Mouse (Mus musculus): ENCODE measurements at regions not wholly inside any gene's neighbourhood (a gene's known extent, or its start where the extent isn't known, plus 50 kb on each side); places are given as distances from the start of the nearest gene placed in this dataset.

DNA sequence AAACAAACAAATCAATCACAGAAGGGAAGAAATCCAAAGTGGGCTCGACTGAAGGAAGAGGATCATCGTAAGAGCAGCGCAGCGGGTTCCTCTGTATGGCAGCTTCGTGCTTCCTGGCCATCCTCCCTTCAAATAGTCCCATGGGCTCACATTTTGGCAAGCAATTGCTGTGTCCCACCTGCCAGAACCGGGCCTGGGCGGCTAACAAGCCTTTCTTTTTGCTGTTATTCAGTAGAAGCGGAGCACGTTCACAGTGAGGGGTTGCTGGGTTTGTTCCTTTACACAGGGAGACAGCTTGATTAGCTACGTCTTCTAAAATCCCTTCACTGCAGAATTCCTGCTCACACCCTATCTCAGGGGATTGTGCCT lies 258.6 kb upstream of the Prok2 start:
- DNase-seq (ENCODE audit: low read depth, low spot score) = no peak

DNA sequence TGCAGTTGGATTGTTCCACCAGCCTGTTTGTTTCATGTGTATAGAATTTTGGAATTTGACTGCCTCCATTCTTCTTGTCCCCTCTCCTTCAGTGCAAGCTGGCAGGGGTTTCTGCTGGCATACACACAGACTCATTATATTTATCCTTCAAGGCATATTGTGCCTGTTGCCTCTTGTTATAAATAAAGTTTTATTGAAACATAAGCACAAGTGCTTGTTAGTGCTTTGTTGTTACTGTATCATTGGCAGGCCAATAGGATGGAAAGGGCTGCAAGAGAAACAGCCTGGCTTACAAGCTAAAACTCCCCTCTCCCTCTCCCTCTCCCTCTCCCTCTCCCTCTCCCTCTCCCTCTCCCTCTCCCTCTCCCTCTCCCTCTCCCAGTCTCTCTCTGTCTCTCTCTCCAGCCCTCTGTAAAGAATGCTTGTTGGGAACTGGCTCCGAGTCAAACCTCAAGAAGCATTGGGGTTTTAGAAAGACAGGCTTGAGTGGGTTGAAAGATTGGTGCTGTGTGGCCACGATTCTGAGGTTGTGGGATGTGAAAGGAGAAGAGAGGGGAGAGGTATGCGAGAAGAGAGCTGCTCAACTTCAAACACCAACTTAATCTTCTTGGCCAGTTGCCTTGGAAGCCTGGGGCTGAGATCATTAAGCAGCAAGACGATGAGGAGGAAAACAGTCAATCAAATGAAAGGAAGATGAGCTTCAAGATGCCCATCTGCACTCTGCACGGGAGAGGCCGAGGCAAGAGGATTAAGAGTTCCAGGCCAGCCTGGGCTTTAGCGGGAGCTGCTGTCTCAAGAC lies 258.1 kb upstream of the Prok2 start:
- DNase-seq (ENCODE audit: low read depth, low spot score) = no peak

GRCm38 (mm10) chr6:99979614-99980013 lies 253.4 kb upstream of the Prok2 start:
- no peak for DNase-seq (ENCODE audit: low read depth, low spot score)

GRCm38 (mm10) chr6:99978164-99978746 lies 252.1 kb upstream of the Prok2 start:
- no peak for DNase-seq (ENCODE audit: low read depth, low spot score)

- DNase-seq (ENCODE audit: low read depth, low spot score) = no peak
Measured at GRCm38 (mm10) chr6:99976144-99976543, 250.0 kb upstream of the Prok2 start.

DNA sequence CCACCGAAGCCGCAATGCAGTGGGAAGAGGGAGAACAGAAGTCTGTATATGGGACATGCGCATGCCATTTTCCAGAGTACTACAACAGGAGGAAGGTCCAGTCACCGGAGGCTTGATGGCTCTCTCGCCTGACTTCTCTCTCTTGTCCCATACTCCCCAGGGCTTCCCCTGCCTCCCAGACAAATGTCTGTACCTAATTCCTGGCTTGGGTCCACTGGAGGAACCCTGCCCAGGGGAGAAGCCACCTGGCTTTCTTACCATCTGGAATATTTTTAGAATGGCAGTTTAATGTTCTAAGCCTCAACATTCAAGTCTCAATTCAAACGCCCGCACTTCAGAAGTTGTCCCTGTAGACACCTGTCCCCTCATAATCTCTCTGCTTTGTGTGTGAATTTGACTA lies 249.3 kb upstream of the Prok2 start:
- DNase-seq (ENCODE audit: low read depth, low spot score) = no peak

DNA sequence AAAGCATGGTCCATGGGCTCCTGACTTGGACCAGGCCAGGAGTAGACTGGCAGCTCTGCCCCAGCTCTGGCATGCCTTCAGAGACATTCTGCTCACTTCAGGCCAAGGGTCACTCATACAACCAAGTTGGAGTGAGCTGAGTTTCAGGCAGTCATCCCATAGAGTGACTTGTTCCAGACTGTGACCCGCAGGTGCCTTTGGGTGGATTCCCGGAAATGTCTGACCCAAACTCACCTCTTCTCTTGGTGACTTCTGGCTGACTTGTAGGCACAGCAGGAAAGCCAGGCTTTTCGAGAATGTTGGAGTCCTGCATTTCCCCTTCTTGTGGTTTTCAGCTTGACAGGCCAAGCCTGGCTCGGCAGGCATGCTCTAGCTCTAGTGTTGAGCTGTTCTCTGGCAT lies 248.3 kb upstream of the Prok2 start:
- DNase-seq (ENCODE audit: low read depth, low spot score) = no peak

DNA sequence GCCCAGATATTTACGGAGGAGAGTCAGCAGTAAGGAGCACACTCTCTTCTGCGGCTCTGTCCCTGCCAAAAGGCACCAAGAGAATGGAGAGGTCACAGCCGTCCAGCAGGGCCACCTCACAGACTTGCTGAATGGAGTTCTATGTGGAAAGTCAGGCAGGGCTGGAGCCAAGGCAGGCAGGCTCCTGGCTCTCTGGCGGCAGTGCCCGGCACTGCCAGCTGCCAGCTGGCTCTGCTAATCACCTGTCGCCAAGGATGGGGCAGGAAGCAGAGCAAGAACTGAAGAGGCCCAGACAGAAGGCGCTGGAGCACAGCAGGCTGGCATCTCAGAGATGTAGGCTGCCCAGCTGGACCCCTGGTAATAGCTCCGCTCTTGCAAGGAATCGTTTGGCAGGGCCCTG lies 245.2 kb upstream of the Prok2 start:
- no peak for DNase-seq (ENCODE audit: low read depth, low spot score)

GRCm38 (mm10) chr6:99968889-99969288 lies 242.7 kb upstream of the Prok2 start:
- no peak for DNase-seq (ENCODE audit: low read depth, low spot score)

GRCm38 (mm10) chr6:99967465-99967864 lies 241.3 kb upstream of the Prok2 start:
- DNase-seq (ENCODE audit: low read depth, low spot score) = no peak

DNA sequence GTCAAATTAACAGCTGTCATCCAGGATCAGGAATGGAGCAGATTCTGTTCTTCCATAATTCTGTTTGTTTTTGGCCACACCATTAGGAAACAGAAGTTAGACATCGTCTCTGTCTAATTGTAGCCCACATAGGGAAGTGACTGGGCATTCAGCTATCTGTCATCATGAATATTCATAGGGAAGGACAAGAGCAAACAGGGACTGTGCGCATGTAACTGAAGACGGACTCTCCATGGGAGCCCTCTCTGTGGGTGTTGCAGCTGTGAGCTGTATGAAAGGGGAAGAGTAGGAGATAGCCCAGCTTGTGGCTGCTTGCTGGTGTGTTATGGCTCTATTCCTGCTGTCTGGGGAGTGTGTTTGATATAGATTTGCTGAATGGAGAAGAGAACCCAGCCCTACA lies 238.3 kb upstream of the Prok2 start:
- DNase-seq (ENCODE audit: low read depth, low spot score) = no peak

DNA sequence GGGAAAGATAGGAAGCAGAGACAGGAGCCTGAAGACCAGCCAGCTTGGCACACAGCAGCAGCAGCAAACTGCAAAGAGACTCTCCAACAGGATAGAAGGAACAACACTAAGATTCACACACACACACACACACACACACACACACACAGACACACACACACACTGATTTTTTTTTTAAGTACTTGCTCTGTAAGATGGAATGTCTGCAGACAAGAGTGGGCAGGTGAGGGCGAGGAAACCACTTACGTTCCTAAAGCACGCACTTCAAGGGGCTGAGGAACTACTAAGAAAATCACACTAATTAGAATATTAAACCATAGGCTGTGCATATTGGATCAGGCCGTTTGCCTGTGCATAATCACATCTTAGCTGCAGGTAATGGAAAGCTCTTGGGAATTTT lies 237.8 kb upstream of the Prok2 start:
- no peak for DNase-seq (ENCODE audit: low read depth, low spot score)

- DNase-seq (ENCODE audit: low read depth, low spot score) = no peak
Measured at GRCm38 (mm10) chr6:99959371-99959770, 233.2 kb upstream of the Prok2 start.

DNA sequence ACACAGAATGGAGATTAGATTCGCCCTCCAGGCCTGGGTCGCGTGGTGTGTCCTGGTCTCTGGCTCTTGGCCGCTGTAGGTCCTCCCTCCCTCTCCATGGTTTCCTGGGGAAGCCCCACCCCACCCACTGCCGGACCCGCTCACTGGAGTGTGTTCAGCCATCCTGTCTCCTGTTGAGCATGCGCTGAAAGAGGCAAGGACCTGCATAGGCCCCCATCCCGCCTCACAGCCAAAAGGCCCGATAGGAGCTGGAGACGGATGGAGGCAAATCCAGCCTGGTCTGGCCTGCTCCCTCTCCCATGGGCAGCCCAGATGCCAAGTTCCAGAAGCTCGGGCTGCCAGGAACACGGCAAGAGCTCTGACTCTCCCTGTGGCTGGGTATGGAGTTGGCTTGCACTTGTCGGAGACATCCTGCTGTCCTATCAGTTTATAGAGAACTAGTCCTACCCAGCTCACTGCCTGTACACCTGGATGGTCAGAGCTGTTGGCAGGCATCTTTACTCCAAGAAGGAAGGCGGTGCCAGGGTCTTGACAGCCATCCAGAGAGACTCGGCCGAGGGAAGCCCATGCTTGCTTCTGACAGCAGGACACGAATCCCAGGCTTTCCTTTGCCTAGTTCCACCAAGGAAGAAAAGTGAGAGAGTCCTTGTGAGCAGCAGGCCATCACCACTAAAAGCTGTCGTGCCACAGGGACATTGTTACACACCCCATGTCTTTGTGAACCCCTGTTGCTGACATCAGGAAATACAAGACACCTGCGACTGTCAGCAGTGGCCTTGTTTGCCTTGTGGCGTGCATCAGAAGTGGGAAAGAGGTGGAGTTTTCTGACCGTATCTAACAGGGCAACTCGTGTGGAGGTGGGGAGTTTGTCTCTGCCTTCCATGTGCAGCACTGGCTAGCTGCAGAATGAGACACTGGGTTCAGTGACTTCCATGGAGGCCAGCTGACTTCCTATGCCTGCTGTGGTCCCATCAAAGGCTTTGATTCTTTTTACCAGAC lies 228.9 kb upstream of the Prok2 start:
- DNase-seq (ENCODE audit: low read depth, low spot score) = no peak

- DNase-seq (ENCODE audit: low read depth, low spot score) = no peak
Measured at GRCm38 (mm10) chr6:99953980-99954776, 228.0 kb upstream of the Prok2 start.

DNA sequence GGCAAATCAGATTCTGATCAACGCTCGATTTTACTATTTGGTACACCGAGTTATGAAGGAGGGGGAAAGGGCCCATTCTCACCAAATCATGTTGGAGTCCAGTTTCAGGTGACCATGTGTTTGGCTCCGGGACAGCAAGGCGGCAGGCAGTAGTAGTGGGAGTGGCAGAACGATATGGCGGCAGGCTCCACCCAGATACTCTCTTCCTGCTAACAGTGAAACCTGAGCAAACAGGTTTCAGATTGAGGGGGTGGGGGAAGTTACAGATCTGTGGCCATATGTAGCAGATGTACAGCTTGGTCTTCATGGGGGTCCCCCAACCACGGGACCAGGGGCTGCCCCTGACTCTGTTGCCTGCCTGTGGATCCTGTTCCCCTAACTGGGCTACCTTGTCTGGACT lies 224.6 kb upstream of the Prok2 start:
- DNase-seq (ENCODE audit: low read depth, low spot score) = no peak

GRCm38 (mm10) chr6:99946917-99947316 lies 220.7 kb upstream of the Prok2 start:
- no peak for DNase-seq (ENCODE audit: low read depth, low spot score)

DNA sequence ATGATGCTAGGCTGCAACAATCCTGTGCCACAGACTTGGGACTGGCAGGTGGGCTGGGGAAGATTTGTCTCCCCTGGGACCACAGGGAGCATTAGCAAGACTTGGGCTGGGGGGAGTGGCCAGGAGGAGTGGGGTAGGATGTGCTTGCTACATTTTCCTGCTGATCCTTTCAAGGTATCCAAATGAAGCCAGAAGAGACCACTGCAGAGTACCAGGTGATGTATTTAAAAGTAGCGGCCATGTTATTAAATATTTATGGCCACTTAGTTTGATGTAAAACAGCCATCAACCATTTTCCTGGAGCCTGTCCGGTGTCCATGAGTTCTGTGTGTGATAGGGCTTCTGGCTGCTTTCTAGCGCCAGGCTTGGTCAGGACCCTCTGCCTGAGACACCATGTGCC lies 220.3 kb upstream of the Prok2 start:
- DNase-seq (ENCODE audit: low read depth, low spot score) = no peak

DNA sequence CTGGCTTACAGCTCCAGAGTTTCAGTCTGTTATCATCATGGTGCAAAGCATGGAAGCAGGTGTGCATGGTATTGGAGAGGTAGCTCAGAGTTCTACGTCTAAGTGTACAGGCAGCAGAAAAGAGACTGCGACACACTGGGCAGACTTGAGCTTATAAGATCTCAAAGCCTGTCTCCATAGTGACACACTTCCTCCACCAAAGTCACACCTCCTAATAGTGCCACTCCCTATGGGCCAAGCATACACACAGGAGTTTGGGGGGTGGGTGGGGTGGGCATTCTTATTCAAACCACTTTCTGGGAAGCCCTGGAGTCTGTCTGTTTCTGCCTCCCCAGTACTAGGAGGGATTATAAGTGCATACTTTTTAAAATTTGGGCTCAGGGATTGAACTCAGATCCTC lies 219.5 kb upstream of the Prok2 start:
- DNase-seq (ENCODE audit: low read depth, low spot score) = no peak

DNA sequence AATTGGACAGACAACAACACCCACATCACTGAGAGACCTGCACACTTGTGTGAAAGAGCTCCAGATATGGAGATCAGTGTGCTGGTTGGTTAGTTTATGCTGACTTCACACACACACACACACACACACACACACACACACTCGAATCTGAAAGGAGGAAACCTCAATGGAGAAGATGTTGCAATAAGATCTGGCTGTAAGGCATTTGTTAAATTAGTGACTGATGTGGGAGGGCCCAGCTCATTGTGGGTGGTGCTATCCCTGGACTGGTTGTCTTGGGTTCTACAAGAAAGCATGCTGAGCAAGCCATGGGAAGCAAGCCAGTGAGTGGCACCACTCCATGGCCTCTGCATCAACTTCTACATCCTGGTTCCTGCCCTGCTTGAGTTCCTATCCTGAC lies 216.8 kb upstream of the Prok2 start:
- no peak for DNase-seq (ENCODE audit: low read depth, low spot score)

DNA sequence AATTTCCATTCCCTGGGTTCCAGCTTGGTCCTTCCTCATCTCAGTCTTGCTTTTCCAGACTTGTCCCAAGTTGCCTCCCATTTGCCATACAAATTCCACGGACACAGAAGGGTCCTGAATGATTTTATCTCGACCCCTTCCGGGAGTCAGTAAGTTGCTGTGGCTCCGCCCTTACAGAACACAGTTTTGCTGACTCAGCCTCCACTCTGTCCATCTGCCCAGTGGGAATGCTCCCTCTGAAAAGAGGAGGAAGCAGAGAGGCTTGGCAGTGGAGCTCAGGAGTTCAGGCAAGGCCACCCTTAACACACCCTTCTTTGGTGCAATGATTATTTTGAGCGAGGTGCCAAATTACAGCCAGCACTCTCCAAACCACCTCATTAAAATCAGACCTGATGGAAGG lies 213.9 kb upstream of the Prok2 start:
- no peak for DNase-seq (ENCODE audit: low read depth, low spot score)

GRCm38 (mm10) chr6:99939382-99939781 lies 213.2 kb upstream of the Prok2 start:
- DNase-seq (ENCODE audit: low read depth, low spot score) = no peak
